Comparison of ENCODE assay signal across 8 mouse cellular contexts in genomic region chr12:110696173-110696974, GRCm38 (mm10). TPM values are rescaled to one million over a fixed set of nuclear protein-coding genes. Genes with fewer than 3 reads are reported as not detected.
A peak's percentile ranks its signal among the peaks of the same experiment; 100 is the strongest.
DNase-seq lines count a peak whose midpoint lies in the region; ATAC-seq lines count a peak whose summit lies in the region.

No protein-coding gene starts in this region.

- peak; percentile 56 for ATAC-seq in common myeloid progenitor, adult 5-6 weeks (replicated peaks; ENCODE audit: low read depth, poor library complexity, severe bottlenecking)
- ATAC-seq in megakaryocyte progenitor cell, adult 5-6 weeks (replicated peaks; ENCODE audit: poor library complexity) = peak; percentile 53

- DNase-seq in ZHBTc4 (ENCODE audit: low read depth, low spot score) = peak; percentile 98
- peak; percentile 96 to 97 for DNase-seq in gastrocnemius, adult 8-10 months (ENCODE audit: low spot score in 2 of 2)
- DNase-seq in induced T-regulatory cell, adult 2 months (ENCODE audit: low read depth) = peak; percentile 98
- DNase-seq in left cerebral cortex, adult 9 months (ENCODE audit: low spot score in 2 of 2) = peak; percentile 94 to 97
- peak; percentile 98 for DNase-seq in right cerebral cortex, postnatal 14 days
- DNase-seq in urinary bladder, postnatal 36 days (ENCODE audit: low spot score in 2 of 2) = peak; percentile 98

RNA-seq across cellular contexts. Expression of gene Hsp90aa1, which starts 6.2 kb away (rescaled TPM):
- total RNA-seq in common myeloid progenitor, adult 5-6 weeks (2017) = 2,253 and 2,489 TPM in 2 replicates
- total RNA-seq in gastrocnemius, adult 8-10 months (2022) = 10 to 100 TPM; 30.5 to 74.5 (median 56.1) TPM
- total RNA-seq in megakaryocyte progenitor cell, adult 5-6 weeks (2015) = 1,320 and 1,329 TPM in 2 replicates
- 1,319 and 1,619 TPM in 2 replicates for total RNA-seq in megakaryocyte progenitor cell, adult 5-6 weeks (2017)

RNA-seq across cellular contexts. Expression of gene 1700001K19Rik, which starts 14.0 kb away (rescaled TPM):
- not detected in 2 replicates for total RNA-seq in common myeloid progenitor, adult 5-6 weeks (2017)
- under 1 TPM in 1 of 4 experiments, not detected in 3; 0.80 TPM for total RNA-seq in gastrocnemius, adult 8-10 months (2022)
- not detected in 2 replicates for total RNA-seq in megakaryocyte progenitor cell, adult 5-6 weeks (2015)
- not detected in 2 replicates for total RNA-seq in megakaryocyte progenitor cell, adult 5-6 weeks (2017)

RNA-seq across cellular contexts. Expression of gene Wdr20, which starts 41.4 kb away (rescaled TPM):
- total RNA-seq in common myeloid progenitor, adult 5-6 weeks (2017) = 29.8 and 32.0 TPM in 2 replicates
- 10 to 100 TPM; 13.3 to 19.9 (median 15.9) TPM for total RNA-seq in gastrocnemius, adult 8-10 months (2022)
- 21.3 and 22.8 TPM in 2 replicates for total RNA-seq in megakaryocyte progenitor cell, adult 5-6 weeks (2015)
- 27.1 and 36.2 TPM in 2 replicates for total RNA-seq in megakaryocyte progenitor cell, adult 5-6 weeks (2017)

Comparison
In these comparisons a context has a peak if more than half of its experiments do, and no peak if none do; other contexts are left out.
1. Peak in every context shown above with its lines: DNase-seq and ATAC-seq.
2. RNA of gene Hsp90aa1, which starts 6.2 kb away (total RNA-seq): 2,253 to 2,489 TPM in common myeloid progenitor, adult 5-6 weeks and 1,319 to 1,619 TPM in megakaryocyte progenitor cell, adult 5-6 weeks; 30.5 to 74.5 TPM in gastrocnemius, adult 8-10 months; every median in the first group is over 10 times any median in the second.